Mouse (Mus musculus): ENCODE results near the gene Bicc1. TPM values are rescaled to one million over a fixed set of nuclear protein-coding genes. Genes with fewer than 3 reads are reported as not detected.

The Bicc1 gene
- polyA plus RNA-seq, 1 experiment from 2014 or later: 2.9 TPM

DNA sequence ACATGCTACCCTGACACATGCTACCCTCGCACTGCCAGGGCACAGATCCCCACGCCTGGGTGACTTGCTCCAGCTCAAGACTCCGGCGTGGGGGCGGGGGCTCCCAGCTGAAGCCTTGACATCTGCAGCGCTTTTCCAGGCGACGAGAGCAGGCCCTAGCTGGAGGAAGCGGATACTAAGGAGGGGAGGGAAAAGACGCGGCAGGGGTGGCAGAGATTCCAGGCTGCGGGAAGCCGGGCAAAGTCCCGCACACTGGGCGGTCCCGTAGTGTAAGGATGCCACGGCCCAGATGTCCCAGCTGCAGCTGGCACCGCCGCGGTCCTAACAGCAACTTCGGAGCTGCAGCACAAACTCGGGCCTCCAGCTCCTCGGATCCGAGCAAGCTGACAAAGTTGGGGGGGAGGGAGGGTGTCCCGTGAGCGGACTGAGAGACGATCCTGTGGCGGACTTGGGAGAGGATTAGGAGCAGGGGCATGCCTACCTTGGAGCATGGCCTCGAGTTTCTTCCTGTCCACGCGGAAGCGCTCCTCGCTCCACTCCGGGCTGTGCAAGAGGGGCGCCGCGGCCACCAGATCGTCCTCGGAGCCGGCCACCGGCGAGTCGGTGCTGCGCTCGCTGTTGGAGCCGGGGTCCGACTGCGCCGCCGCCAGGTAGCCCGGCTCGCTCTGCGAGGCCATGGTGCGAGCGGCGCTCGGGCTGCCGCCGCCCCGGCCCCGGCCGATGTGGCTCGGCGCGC lies 392 bp downstream of the Bicc1 start:
- no peak for DNase-seq (ENCODE audit: low spot score)

DNA sequence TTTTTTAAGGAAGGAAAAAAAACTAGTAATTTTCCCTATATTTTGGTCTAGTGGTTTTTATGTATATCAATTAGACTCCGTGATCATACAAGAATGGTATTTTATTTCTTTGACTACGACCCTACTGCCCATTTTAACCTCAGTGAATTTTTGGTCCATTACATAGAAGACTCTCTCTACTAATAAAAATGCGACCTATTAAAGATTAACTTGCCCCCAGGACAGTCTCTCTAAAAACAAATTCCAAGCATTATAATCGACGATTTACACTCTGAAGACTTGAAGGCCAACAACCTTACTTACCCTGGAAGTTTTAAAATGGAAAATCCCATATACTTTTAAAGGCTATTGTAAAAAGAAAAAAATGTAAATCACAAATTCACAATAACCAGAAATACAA lies 2.9 kb downstream of the Bicc1 start:
- no peak for DNase-seq (ENCODE audit: low spot score)

DNA sequence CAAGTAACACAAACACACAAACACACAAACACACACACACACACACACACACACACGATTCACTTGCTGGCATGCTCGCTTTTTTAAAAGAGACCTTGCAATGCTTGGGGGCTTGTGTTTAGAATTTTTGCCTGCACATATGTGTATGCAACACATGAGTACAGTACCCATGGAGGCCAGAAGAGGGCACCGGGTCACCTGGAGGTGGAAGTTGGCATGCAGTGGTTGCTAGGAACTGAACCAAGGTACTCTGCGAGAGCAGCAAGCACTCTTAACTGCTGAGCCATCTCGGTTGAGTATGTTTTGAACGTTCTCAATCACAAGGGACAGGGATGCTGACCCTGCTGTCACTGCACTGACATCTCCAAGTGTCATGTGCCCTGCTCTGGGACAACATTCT lies 5.9 kb downstream of the Bicc1 start:
- DNase-seq (ENCODE audit: low spot score): no peak

DNA sequence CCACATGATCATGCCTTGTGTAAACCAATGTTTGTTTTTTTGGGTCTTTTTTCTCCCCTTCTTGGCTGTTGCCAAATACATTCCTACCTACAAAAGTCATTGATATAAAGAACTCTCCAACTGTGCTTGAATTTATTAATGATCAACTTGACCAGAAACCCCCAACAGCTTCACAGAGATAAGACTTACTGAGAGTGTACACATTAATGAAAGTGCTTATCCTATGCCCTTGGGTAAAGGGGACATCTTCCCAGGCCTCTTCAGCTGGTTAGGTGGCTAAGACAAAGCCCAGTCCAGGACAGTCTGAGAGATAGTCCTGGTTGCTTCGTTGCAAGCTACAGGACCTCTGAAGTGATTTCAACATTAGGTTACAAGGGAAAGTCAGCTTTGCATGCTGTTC lies 6.4 kb downstream of the Bicc1 start:
- DNase-seq (ENCODE audit: low spot score): no peak

DNA sequence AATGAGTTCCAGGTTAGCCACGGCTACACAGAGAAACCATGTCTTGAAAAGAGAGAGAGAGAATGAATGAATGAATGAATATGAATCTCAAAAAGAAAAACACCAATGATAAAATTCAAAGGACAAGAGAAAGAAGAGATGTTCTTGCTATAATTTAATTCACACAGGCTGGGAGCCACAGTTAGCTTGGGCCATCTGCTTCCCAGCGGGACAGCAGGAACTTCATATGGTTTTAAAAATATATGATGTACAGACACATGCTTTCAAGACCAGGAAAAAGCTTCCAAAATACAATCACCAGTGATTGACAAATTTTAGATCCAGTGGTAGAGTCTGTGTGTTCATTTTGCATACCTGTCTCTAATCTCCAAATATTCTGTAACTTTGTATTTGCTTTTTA lies 9.0 kb downstream of the Bicc1 start:
- no peak for DNase-seq (ENCODE audit: low spot score)

DNA sequence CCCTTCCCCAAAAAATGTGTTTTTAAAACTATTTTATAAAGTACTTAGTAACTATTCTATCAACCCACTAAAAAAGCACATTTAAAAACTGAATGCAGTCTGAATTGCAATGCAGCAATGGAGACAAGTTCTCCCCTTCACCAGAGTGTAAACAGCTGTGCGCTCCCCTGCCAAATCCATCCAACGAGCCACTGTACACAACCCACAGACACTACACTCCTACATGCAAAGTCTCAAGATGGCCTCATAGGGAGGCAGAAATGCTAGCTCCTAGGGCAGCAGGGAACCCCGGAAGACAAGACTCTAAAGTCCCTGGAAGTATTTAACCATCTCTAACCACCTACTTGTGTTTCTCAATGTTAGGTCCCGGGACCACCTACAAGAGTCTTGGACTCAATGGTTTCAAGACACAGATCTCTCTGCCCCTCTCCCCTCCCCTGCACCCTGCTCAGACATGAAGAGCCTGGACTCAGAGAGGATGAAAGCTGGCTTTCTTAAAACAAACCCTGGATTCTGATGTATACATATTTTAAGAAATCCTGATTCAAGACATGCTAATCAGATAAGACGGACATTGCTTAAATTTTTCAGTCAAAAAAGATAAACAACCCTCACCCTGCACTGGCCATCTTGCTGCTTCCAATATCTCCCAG lies 10.4 kb downstream of the Bicc1 start:
- no peak for DNase-seq (ENCODE audit: low spot score)

DNA sequence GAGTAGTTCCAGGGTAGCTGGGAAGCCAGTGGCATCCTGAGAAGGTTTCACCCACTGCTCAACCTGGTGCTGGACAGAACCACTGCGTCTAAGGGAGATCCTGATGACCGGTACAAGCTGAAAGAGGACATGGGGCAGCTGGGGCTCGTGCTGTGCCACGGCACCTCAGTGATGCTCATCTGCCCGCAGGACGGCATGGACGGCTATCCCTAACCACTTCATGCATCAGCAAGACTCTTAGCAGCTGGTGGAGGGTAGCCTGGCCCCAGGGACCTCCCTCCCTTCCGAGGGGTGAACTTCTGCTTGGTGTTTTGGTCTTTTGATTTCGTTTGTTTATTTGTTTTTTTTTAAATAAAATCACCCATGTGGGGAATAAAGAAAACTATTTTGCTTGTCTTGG lies 11.3 kb downstream of the Bicc1 start:
- no peak for DNase-seq (ENCODE audit: low spot score)

DNA sequence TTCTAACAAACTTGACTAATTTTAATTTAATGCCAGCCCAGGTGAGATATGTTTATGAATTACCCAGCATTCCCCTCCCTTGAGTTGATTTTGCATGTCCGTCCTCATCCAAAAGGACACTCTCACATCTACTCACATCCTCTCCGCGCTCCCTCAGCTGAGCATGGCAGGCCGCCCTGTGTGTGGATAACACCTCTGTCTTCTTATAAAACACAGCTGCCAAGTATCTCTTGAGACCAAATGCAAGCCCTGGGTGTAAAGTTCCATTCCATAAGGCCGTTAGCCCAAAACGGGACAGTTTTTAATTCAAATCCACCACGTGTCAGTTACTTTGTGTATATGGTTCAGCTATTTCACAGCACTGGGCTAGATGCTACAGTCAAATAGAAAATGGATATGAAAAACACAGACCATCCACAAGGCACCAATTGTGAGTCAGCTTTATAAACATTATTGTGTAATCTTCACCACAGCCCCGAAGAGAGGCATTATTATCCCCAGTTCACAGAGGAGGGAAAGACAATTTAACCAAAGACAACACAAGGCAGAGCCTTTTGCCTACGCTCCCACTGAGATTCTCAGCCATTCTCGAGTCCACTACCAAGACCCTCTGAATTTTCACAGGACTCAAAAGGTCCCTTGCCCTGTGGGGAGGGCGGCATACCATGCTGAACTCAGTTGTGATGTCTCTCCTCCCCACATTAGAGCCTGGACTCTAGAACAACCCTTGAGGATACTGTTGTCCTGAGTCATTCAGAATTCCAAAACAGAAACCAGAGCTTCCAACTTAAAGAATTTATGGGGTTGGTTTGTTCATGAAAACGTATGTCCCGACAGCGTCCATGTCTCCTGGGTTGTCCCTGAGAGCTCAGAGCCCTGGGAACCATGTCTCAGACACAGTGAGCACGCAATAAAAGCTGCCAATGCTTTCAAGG lies 12.6 kb downstream of the Bicc1 start:
- DNase-seq (ENCODE audit: low spot score): no peak

DNA sequence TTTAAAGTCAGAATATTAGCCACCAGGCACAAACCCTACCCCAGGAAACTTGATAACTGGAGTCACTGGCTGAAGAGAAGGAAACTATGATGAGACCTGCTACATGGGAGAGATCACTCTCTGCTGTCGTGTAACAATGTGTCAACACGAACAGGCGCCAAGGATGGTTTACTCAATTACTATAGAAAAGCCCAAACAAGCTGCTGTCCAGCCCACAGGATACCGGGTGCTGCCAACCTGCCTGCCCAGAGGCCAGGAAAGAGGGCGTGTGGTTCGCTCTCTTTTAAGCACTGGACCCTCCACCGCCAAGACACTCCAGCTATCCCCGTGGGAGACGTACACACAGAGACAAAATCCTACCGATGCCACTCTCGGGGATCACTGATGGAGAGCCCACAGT lies 13.7 kb downstream of the Bicc1 start:
- DNase-seq (ENCODE audit: low spot score): no peak

DNA sequence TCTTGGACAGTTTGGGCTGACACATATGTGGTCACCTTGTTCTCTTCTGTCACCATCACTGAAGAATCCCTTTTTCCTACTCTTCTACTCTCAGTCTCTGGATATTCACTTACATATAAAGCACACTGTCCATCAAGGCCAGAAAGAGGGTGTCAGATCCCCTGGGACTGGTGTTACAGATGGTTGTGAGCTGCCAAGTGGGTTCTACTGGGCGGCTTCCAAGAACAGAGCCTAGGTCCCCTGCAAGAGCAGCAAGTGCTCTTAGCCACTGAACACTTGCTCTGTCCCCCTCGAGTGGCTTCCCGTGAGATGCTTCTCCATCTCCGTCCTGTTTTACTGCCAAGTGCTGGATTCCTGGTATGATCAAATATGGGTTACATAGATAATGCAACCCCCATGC lies 15.3 kb downstream of the Bicc1 start:
- DNase-seq (ENCODE audit: low spot score): no peak

DNA sequence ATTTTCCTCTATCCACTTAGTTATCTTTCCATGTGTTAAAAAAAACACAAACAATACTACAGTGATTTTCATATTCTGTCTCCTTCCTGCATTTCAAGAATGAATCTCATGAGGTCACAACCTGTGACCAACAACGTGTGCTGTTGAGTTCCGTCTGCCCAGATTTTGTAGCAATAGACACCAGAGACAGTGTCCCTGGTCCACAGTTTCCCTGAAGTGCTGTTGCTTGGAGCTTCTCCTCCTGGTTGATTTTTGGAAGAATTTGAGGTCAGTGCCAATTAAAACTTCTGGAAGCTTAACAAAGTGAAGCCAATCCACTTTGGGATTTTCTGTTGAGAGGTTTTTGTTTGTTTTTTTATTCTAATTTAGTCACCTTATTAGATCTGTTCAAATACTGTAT lies 16.9 kb downstream of the Bicc1 start:
- no peak for DNase-seq (ENCODE audit: low spot score)

DNA sequence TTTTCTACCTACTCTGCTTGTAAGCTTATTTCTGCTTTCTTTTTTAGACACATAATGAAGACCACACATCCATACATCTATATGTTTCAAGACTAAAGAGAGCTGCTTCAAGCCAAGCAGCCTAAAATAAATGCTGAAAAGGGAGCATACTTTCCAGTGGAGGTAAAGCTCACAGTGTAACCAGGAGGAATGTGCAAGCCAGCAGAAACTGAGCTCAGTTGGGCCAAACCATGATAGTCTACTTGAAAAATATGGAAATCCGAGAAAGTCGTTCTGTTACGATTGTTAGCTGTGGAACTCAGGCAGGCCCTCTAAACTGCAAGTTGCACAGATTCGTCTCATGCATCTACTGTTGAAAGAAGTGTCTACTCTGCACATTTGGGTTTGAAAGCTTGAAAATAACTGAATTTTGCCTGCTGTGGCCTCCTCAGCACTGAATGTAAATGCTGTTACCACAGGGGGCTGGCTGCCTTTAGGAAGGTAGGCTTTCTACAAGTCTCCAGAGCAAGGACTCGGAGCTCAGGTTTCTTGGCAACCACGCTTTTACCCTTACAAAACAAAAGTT lies 19.1 kb downstream of the Bicc1 start:
- no peak for DNase-seq (ENCODE audit: low spot score)

DNA sequence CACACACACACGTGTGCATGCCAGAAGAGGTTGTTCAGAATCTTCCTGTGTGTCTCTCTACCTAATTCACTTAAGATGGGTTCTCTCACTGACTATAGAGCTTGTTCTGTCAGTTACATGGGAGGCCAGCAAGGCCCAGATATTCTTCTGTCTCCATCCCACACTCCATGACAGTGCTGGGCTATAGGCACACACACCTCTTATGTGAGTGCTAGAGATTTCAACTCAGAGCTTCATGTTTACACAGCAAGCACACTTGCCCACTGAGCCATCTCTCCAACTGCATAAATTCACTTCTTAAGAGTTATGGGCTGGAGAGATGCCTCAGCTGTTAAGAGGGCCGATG lies 20.7 kb downstream of the Bicc1 start:
- no peak for DNase-seq (ENCODE audit: low spot score)

DNA sequence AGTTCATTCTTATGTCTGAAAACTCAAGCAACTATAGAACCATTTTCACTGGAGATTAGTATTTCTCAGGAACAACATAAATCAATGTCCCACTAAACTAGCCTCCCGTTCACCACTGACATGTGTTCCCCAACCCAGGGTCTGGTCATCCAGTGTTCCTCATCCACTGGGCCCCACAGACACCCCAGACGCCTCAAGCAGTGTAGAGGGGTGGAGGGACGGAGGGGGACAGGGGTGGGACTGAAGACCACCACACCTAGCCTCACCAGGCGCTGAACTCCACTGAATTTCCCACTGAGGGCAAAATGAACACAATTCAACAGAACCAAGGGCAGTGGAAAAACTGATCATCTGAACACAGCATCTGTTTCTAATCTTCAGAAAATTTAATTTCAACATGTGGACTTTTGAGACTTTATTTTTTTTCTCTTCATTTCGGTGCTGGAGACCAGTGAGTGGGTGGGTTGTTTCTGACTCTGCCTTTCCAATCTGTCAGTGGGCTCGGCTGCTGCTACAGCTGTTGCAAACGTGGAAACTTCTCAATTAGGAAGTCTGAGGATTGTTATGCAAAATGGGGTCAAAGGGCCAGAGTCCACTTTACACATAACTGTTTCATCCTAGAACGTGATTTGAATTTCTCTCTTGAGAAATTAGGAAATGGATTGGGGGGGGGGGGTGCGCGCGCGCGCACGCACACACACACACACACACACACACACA lies 21.2 kb downstream of the Bicc1 start:
- no peak for DNase-seq (ENCODE audit: low spot score)

DNA sequence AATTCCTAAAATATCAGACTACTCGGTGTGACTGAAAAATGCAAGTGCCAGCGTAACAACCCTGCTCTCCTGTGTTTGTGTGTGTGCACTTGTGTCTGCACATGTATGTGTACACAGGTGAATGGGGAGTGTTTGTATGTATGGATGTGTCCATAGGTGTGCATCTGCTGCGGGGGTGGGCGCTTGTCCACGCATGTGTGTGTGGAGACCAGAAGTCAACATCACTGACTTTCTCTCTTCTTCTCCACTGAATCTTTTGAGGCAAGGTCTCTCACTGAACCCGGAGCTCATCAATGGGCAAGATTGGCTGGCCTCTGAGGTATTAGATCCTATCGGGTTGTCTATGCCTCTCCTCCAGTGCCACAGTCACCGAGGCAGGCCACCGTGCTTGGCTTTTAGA lies 21.9 kb downstream of the Bicc1 start:
- DNase-seq (ENCODE audit: low spot score): no peak

DNA sequence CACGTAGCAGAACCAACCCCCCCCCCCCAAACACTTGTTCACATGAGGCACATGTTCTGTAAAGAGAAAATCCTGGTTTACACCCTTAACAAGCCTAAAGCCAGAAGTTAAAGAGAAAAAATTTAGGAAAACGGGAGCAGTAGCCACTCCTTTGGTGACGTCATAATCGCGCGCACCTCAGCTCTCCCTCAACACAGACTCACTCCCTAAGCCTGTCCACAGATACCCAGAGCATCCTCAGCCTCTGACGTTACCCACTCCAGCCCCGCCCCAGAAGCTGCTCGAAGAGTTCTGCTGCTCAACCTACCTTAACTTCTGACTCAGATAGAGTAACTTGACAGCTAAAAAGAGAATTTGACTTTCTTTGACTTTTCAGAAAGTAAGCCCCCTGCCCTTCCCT lies 28.2 kb downstream of the Bicc1 start:
- no peak for DNase-seq (ENCODE audit: low spot score)

DNA sequence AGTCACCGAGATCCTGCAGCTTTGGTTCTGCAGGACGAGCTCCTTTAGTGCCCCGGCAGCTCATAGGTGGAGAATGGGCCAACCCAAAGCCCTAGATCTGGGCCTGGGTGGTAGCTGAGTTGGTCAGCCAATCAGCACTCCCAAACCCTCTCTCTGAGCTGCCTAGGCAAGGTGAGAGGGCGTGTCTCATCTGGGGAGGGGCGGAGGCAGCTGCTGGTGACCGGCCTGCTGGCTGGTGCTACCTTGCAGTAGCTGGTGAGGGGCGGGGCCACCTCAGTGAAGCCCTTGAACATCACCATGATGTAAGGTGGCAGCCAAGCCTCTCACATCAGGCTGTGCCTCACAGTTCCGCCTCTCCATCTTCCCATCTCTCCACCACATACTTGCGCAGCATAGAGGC lies 29.2 kb downstream of the Bicc1 start:
- DNase-seq (ENCODE audit: low spot score): no peak

DNA sequence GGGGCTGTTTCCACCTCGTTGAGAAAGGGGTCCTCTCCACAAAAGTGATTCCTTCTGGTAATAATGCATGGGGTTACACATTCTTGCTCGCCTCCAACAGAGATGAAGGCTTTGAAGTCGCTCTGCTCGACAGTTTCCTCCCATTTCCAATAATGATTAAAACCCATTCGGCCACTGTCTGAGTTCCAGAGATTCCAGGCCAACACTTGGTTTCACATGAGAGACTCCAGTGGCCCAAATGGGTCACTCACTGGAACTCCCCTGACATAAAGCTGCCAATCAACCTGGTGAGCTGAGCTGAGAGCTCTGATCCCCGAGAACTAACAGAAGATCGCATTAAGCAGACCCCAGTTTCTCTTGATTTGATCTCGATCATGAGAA lies 31.6 kb downstream of the Bicc1 start:
- DNase-seq (ENCODE audit: low spot score): no peak

DNA sequence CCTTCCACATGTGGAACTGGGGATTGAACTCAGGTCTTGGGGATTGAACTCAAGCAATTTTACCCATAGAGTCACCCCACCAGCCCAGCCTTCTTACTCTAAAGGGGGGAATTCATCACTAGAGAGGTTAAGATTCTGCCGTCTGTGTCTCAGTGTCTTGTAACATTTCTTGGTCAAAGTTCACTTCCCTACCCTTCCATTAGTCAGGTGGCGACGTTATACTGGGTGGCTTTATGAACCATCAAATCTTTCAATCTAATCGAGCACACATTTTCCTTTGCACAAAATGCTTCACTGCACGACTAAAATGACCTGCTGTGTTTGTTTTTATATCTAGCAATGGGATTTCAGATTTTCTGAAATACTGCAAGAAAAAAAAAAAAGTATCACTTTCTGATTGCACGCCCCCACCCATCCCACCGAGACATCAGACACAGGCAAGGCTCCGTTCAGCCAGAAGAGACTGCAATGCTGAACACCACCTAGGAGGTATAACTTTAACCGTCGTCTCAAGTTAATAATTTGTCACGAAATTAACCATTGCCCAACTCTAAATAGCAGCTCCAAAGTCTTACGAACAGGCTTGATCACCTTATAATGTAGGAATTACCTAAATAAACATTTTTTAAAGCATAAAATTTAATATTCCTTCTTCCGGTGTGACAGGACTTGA lies 32.1 kb downstream of the Bicc1 start:
- DNase-seq (ENCODE audit: low spot score): no peak

DNA sequence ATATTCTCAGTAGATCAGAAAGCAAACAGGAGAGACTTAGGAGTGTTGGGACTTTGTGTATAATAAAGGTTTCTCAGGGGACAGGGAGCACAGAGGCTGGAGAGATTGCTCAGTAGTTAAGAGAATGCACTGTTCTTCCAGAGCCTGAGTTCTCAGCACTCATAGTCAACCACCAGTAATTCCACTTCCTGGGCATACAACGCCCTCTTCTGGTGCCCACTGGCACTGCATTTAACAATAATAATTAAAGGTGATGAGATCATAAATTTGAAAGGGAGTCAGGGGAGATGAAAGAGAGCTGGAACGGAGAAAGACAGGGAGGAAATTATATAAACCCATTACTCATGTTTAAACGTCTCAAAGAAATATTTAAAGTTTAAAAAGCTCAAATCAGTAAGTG lies 35.5 kb downstream of the Bicc1 start:
- DNase-seq (ENCODE audit: low spot score): no peak

DNA sequence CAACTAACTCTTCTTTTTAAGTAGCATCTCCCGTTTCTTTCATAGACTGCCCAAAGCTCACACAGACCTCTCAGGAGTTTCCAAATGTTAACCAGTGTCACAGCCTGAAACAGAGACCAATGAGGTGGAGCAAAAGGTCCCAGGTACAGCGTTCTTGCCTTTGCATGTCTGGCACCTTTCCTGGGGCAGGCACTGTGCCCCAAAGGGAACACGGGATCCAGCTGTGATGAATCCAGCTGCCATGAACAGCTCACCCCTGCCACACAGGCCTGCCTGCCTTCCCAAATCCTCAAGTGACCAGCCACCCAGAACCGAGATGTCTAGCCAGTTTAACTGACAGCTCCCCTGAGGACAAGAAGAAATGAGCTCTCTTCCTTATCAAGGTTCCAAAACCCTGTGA lies 36.1 kb downstream of the Bicc1 start:
- no peak for DNase-seq (ENCODE audit: low spot score)
